Mouse (Mus musculus) ES-CJ7 (cell line): ENCODE results near the gene Kcng4.

Source experiments
- DNase-seq: peaks from one replicate; pipeline ENCODE4 v3.0.0; 2011; ENCODE audit warnings: low read depth, low spot score

The Kcng4 gene

GRCm38 (mm10) chr8:119635378-119635777 lies at the start of gene Kcng4:
Gene Kcng4 (minus strand): TSS chr8:119635680.
- DNase-seq, result no peak

GRCm38 (mm10) chr8:119679184-119679583 lies 43.7 kb upstream of the Kcng4 start:
- DNase-seq, result no peak

GRCm38 (mm10) chr8:119678138-119678843 lies 42.8 kb upstream of the Kcng4 start:
- peak; percentile 94 for DNase-seq

- peak; percentile 96 for DNase-seq
These were observed 40.9 kb upstream of the Kcng4 start for GRCm38 (mm10) chr8:119676389-119676788.

- DNase-seq, result no peak
These were observed 40.0 kb upstream of the Kcng4 start for GRCm38 (mm10) chr8:119675457-119675856.

GRCm38 (mm10) chr8:119673976-119674555 lies 38.6 kb upstream of the Kcng4 start:
- DNase-seq, result peak; percentile 92

GRCm38 (mm10) chr8:119670419-119671091 lies 35.1 kb upstream of the Kcng4 start:
- DNase-seq, result no peak

- peak; percentile 91 for DNase-seq
These were observed 33.8 kb upstream of the Kcng4 start for GRCm38 (mm10) chr8:119669284-119669683.

GRCm38 (mm10) chr8:119668447-119668846 lies 33.0 kb upstream of the Kcng4 start:
- DNase-seq, result no peak

GRCm38 (mm10) chr8:119666219-119666951 lies 30.9 kb upstream of the Kcng4 start, which contains the start of gene Wfdc1:
Gene Wfdc1 (plus strand): TSS chr8:119666365.
- no peak for DNase-seq

GRCm38 (mm10) chr8:119665270-119665669 lies 29.8 kb upstream of the Kcng4 start:
- no peak for DNase-seq

GRCm38 (mm10) chr8:119663440-119663839 lies 28.0 kb upstream of the Kcng4 start:
- no peak for DNase-seq

- no peak for DNase-seq
These were observed 26.4 kb upstream of the Kcng4 start for GRCm38 (mm10) chr8:119661892-119662291.

GRCm38 (mm10) chr8:119661081-119661480 lies 25.6 kb upstream of the Kcng4 start:
- DNase-seq, result no peak

GRCm38 (mm10) chr8:119656709-119657464 lies 21.4 kb upstream of the Kcng4 start:
- DNase-seq, result peak; percentile 75

GRCm38 (mm10) chr8:119651324-119651723 lies 15.8 kb upstream of the Kcng4 start:
- DNase-seq, result no peak

- DNase-seq, result peak; percentile 47
These were observed 11.4 kb upstream of the Kcng4 start for GRCm38 (mm10) chr8:119646846-119647245.

- peak; percentile 57 for DNase-seq
These were observed 10.7 kb upstream of the Kcng4 start for GRCm38 (mm10) chr8:119646197-119646596.

- DNase-seq, result no peak
These were observed 9.6 kb upstream of the Kcng4 start for GRCm38 (mm10) chr8:119644981-119645597.

GRCm38 (mm10) chr8:119644429-119644960 lies 9.0 kb upstream of the Kcng4 start:
- no peak for DNase-seq

GRCm38 (mm10) chr8:119642960-119643359 lies 7.5 kb upstream of the Kcng4 start:
- DNase-seq, result no peak
